Mouse (Mus musculus) liver, adult 2 months (tissue): ENCODE measurements around the gene Mogs.

ENCODE experiments used
- CTCF ChIP-seq: fragments of 200-500 bp; IDR thresholded peaks from 2 replicates; pipeline ENCODE4 v1.5.1; 2011; ENCODE audit warnings: low read depth, low read length, control low read depth
- POLR2A ChIP-seq: fragments of 200-500 bp; IDR thresholded peaks from 2 replicates; pipeline ENCODE4 v1.6.1; 2011; ENCODE audit warnings: low read length, control low read depth; ENCODE audit not compliant: insufficient read depth; ENCODE audit errors: extremely low read depth

DNA sequence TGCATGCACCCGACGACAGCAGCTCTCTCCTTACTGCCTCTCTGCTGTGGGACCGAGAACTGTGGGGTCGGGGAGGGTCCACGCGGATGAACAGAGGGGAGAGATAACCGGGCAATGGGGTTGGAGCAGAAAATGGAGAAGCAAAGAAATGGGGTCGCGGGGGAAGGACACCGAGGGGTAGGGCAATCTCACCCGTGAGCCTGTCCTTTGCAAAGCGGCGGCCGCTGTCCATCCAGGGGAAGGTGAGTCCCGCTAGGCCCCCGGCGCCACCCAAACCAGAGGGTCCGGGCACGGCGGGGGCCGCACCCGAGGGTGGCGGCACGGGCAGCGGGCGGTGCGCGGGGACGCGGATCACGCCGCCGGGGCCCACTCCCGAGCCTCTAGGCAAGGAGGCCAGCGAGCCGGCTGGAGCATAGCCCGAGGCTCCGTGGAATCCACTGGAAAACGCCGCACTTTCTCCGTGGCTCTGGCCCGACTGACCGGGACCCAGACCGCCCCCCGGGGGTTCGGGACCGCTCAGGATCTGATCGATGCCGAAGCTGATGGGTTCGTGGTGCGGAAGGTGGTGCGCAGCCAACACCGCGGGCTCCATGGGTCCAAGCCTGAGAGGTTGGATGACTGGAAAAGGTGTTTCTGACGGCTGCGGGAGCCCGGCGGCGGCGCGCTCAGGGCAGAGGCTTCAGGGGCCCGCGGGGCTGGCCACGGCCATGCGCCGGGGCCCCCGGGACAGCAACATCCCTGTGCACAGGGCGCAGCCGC, 45.6 kb upstream of the Mogs start:
- no peak for TF ChIP-seq CTCF
- TF ChIP-seq POLR2A, result no peak
